Mouse (Mus musculus) kidney, adult 2 months (tissue): ENCODE measurements around the gene Trpm3.

ENCODE experiments used
- CTCF ChIP-seq: fragments of 200-500 bp; conservative IDR thresholded peaks from 2 replicates; pipeline ENCODE4 v1.5.1; 2011; ENCODE audit warnings: low read depth, mild to moderate bottlenecking, control low read depth, low read length, moderate library complexity, mixed read lengths; ENCODE audit not compliant: insufficient read depth, insufficient read length
- POLR2A ChIP-seq: fragments of 200-500 bp; IDR thresholded peaks from one replicate; pipeline ENCODE4 v1.6.1; 2011; ENCODE audit warnings: low read depth, low read length, control low read depth

GRCm38 (mm10) chr19:22676206-22676605 lies 537.4 kb downstream of the Trpm3 start:
- TF ChIP-seq POLR2A: no peak
- no peak for TF ChIP-seq CTCF
